Mouse (Mus musculus) forebrain, embryonic 15.5 days (tissue): ENCODE data around the gene Tdrd7. TPM values are rescaled to one million over a fixed set of nuclear protein-coding genes. Genes with fewer than 3 reads are reported as not detected.

Experiments
- ATAC-seq: fragments of 200-750 bp; cut with Nextera tagmentation; replicated peaks from 2 replicates; pipeline ENCODE4 v1.8.0; 2017; ENCODE audit warnings: mild to moderate bottlenecking, moderate TSS enrichment, moderate library complexity
- H3K27ac ChIP-seq: fragments of 300-500 bp; sonication (generic); replicated peaks from 2 replicates; pipeline ENCODE4 v1.5.1; 2015; ENCODE audit warnings: mild to moderate bottlenecking, inconsistent platforms
- H3K27me3 ChIP-seq: fragments of 300-500 bp; sonication (generic); 2 replicates; pipeline ENCODE4 v1.6.1; 2015; ENCODE audit warnings: inconsistent platforms
- H3K36me3 ChIP-seq: fragments of 300-500 bp; sonication (generic); 2 replicates; pipeline ENCODE4 v1.6.1; 2015; ENCODE audit warnings: mild to moderate bottlenecking, inconsistent platforms
- H3K4me1 ChIP-seq: fragments of 300-500 bp; sonication (generic); 2 replicates; pipeline ENCODE4 v1.6.1; 2015; ENCODE audit warnings: inconsistent platforms
- H3K4me2 ChIP-seq: fragments of 300-500 bp; sonication (generic); replicated peaks from 2 replicates; pipeline ENCODE4 v1.6.1; 2015; ENCODE audit warnings: mild to moderate bottlenecking, inconsistent platforms
- H3K4me3 ChIP-seq: fragments of 300-500 bp; sonication (generic); 2 replicates; pipeline ENCODE4 v1.5.1; 2015; ENCODE audit warnings: mild to moderate bottlenecking, inconsistent platforms
- H3K9ac ChIP-seq: fragments of 300-500 bp; sonication (generic); replicated peaks from 2 replicates; pipeline ENCODE4 v1.6.1; 2015; ENCODE audit warnings: mild to moderate bottlenecking, inconsistent platforms
- H3K9me3 ChIP-seq: fragments of 300-500 bp; sonication (generic); 2 replicates; pipeline ENCODE4 v1.6.1; 2016; ENCODE audit warnings: inconsistent platforms
- WGBS: fragments of 180-500 bp; shearing (Covaris S2); methylation state at CpG from one replicate; pipeline ENCODE4 v1.1.7; 2015; ENCODE audit warnings: mixed read lengths; 5-methylcytosine and 5-hydroxymethylcytosine counted together
- polyA plus RNA-seq: library from polyadenylated mRNA; unstranded; fragments of >200 nt; fragmentation: Nextera tagmentation; extraction: Ambion mirVana; gene quantifications from 2 replicates; pipeline ENCODE4 v1.2.1, GENCODE M21; 2015

Gene Tdrd7
- polyA plus RNA-seq, 1 experiment from 2014 or later = 17.3 TPM

DNA sequence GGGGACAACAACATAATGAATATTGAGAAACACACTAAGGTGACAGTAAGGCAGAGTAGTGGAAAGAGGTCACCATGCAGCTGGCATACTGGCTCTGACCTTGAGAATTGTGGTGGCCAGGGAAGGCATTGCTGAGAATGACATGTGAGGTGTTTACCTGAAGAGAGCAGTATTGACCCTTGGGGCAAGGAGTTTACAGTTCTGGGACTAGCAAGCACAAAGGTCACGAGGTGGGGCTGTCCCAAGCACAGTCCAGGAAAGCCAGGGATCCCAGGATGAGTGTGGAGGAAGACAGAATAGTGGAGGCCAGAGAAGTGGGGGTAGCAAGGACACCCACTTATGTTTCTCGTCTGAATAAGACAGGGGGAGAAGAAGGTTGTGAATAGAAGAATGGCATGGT is 14.8 kb downstream of the Tdrd7 start:
- Histone ChIP-seq H3K4me1 (no peaks in the 10 kb centered on the region), H3K27me3 (no peaks in the 10 kb centered on the region), H3K27ac (no peak overlapping the region), H3K9ac (no peak overlapping the region), H3K36me3 (no peaks in the 10 kb centered on the region), H3K9me3 (no peaks in the 10 kb centered on the region), H3K4me3 (no peak overlapping the region), H3K4me2 (no peak overlapping the region)
- WGBS = 49% methylated on average over 2 of the region's 2 CpGs
- ATAC-seq = no peak

DNA sequence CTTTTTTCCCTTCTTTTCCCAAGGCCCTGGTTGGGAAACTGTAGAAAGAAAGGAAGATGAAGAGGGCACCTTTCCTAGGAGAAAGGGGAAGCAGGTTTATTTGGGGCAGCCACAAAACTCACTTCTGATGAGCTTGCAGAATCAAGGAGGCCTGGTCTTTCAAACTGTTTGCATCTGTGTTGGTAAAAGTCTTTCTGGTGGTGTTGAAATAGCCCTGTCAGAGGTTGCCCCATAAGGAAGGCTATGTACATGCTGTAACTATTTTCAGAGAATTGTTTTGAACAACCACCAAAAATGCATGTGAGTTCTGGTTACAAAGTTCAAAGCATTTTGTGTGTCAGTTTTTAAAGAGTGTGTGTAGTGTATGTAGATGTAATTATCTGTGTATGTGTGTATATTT is 15.9 kb downstream of the Tdrd7 start:
- ATAC-seq = no peak
- Histone ChIP-seq H3K36me3 (no peaks in the 10 kb centered on the region), H3K27ac (no peak overlapping the region), H3K4me2 (no peak overlapping the region), H3K4me1 (no peaks in the 10 kb centered on the region), H3K27me3 (no peaks in the 10 kb centered on the region), H3K9me3 (no peaks in the 10 kb centered on the region), H3K9ac (no peak overlapping the region), H3K4me3 (no peak overlapping the region)

- H3K27ac ChIP-seq = no peak overlapping the region
- H3K4me2 ChIP-seq = no peak overlapping the region
- H3K9ac ChIP-seq = no peak overlapping the region
- H3K9me3 ChIP-seq = no peaks in the 10 kb centered on the region
- no peak overlapping the region for H3K4me3 ChIP-seq
- H3K4me1 ChIP-seq = no peaks in the 10 kb centered on the region
- no peak for ATAC-seq
- 80% methylated on average over 6 of the region's 6 CpGs for WGBS
- no peaks in the 10 kb centered on the region for H3K36me3 ChIP-seq
- no peaks in the 10 kb centered on the region for H3K27me3 ChIP-seq
Measured at GRCm38 (mm10) chr4:45990427-45991135, 25.4 kb downstream of the Tdrd7 start.

GRCm38 (mm10) chr4:45998536-45998935 is 33.4 kb downstream of the Tdrd7 start:
- Histone ChIP-seq H3K9me3 (no peaks in the 10 kb centered on the region), H3K9ac (no peak overlapping the region), H3K27ac (no peak overlapping the region), H3K4me2 (no peak overlapping the region), H3K36me3 (no peaks in the 10 kb centered on the region), H3K4me3 (no peak overlapping the region), H3K4me1 (no peaks in the 10 kb centered on the region), H3K27me3 (no peaks in the 10 kb centered on the region)
- 82% methylated on average over 4 of the region's 4 CpGs for WGBS
- no peak for ATAC-seq

DNA sequence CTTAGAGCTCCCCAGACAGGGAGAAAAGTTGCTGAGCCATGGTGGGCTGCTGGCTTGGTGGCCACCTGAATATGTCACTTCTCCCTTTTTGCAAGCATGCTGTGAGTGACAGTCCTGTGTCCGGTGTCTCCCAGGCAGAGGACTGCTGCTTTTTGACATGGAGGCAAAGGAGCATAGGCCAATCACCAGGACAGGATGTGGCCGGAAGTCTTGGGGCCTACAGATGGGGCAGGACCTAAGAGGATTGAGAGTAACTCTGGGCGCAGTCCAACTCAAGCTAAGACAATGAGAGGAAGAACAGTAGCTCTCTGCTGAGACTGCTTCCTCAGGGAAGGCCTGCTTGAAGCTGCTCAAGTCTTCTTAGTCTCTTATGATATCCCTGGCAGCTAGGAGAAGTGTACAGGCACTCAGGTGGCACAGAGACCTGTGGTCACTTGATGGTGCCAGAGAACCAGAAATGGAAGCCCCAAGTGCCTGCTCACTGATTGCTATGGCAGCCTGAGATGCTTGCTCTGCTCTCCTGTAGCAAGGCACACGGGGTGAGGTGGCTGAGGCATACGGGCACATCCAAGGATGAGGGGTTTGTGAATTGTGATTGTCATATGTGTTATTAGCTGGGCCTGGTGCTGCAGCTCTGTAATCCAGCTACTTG is 43.1 kb downstream of the Tdrd7 start:
- 87% methylated on average over 5 of the region's 5 CpGs for WGBS
- H3K4me1 ChIP-seq = no peaks in the 10 kb centered on the region

GRCm38 (mm10) chr4:46011698-46012097 is 46.6 kb downstream of the Tdrd7 start:
- H3K9me3 ChIP-seq = no peaks in the 10 kb centered on the region
- no peak overlapping the region for H3K4me2 ChIP-seq
- H3K4me3 ChIP-seq = no peak overlapping the region
- H3K4me1 ChIP-seq = no peaks in the 10 kb centered on the region
- no peak overlapping the region for H3K9ac ChIP-seq
- ATAC-seq = no peak
- no peaks in the 10 kb centered on the region for H3K36me3 ChIP-seq
- H3K27me3 ChIP-seq = no peaks in the 10 kb centered on the region
- H3K27ac ChIP-seq = no peak overlapping the region
- WGBS = 83% methylated on average over 2 of the region's 2 CpGs

More for the DNA sequence above, 43.1 kb downstream of the Tdrd7 start:
- no peak overlapping the region for H3K4me2 ChIP-seq
- no peak overlapping the region for H3K27ac ChIP-seq
- no peak for ATAC-seq
- H3K36me3 ChIP-seq = no peaks in the 10 kb centered on the region
- H3K27me3 ChIP-seq = no peaks in the 10 kb centered on the region
- H3K4me3 ChIP-seq = no peak overlapping the region
- H3K9ac ChIP-seq = no peak overlapping the region
- H3K9me3 ChIP-seq = no peaks in the 10 kb centered on the region

DNA sequence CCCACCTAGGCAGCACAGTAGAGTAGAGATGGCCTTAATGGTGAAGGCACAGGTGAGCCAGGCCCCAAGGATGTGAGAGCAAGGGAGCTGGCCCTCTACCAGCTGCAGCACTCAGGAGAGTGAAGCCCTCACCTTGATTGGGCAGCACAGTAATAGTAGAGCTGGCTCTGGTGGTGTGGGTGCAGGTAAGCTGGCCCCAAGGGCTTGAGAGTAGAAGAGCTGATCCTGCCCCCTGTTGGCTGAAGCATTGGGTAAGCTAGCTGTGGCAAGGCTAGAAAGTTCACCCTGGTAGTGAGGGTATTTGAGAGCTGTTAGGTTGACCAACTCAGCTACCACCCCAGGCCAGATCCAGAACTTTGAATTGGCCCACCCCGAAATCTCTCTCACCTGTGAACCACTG is 50.5 kb downstream of the Tdrd7 start:
- Histone ChIP-seq H3K9me3 (no peaks in the 10 kb centered on the region), H3K9ac (no peak overlapping the region), H3K4me2 (no peak overlapping the region), H3K4me3 (no peak overlapping the region), H3K4me1 (no peaks in the 10 kb centered on the region), H3K36me3 (no peaks in the 10 kb centered on the region), H3K27ac (no peak overlapping the region), H3K27me3 (no peaks in the 10 kb centered on the region)
- 76% methylated on average over 1 of the region's 1 CpGs for WGBS
- ATAC-seq = no peak

DNA sequence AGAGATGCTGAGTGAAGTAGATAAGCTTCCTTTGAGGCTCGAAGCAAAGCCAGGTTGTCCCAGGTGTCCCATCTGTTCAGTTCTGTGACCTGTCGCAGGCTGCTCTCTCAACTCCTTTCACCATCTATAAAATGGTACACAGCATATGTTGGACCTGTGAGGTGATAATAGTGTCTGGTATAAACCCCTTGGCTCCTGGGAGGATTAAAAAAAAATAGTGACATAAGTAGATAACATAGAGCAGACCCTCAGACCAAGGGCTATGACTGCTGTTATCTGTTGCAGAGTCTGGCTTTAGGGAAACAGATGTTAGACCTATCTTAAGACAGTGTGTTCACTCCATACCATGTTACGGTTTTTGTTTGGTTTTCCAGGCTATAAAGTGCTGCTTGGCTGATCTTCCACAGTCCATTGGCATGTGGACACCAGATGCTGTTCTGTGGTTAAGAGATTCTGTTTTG is 57.9 kb downstream of the Tdrd7 start:
- no peaks in the 10 kb centered on the region for H3K4me1 ChIP-seq
- H3K4me2 ChIP-seq = no peak overlapping the region
- no peaks in the 10 kb centered on the region for H3K27me3 ChIP-seq
- no peaks in the 10 kb centered on the region for H3K36me3 ChIP-seq
- WGBS = 77% methylated on average over 3 of the region's 3 CpGs
- H3K9me3 ChIP-seq = no peaks in the 10 kb centered on the region
- H3K4me3 ChIP-seq = no peak overlapping the region
- no peak for ATAC-seq
- no peak overlapping the region for H3K9ac ChIP-seq
- H3K27ac ChIP-seq = no peak overlapping the region

- H3K9ac ChIP-seq = no peak overlapping the region
- no peak overlapping the region for H3K27ac ChIP-seq
- H3K4me2 ChIP-seq = no peak overlapping the region
- WGBS = 54% methylated on average over 7 of the region's 7 CpGs
- H3K36me3 ChIP-seq = no peaks in the 10 kb centered on the region
- no peaks in the 10 kb centered on the region for H3K4me1 ChIP-seq
- H3K27me3 ChIP-seq = no peaks in the 10 kb centered on the region
- H3K4me3 ChIP-seq = no peak overlapping the region
- no peaks in the 10 kb centered on the region for H3K9me3 ChIP-seq
- ATAC-seq = no peak
Measured at GRCm38 (mm10) chr4:46025893-46026292, 60.8 kb downstream of the Tdrd7 start.

DNA sequence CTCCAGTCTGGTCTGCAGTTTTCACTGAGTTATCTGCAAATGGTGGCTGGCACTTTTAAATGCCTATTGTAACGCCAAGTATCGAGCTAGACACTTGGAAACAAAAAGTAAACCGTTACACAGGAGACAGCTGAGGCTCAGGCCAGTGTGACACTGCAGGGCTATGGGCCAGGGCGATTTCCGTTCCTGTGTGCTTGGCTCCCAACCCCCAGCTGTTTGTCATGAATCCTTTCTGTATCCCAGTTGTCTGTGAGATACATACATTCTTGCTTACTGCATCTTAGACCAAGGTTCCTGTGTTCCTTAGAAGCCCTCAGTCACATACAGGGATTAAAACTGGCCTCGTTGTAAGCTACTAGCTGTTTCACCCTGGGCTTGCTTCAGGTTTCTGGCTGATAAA is 63.1 kb downstream of the Tdrd7 start:
- no peaks in the 10 kb centered on the region for H3K4me1 ChIP-seq
- H3K4me2 ChIP-seq = no peak overlapping the region
- no peaks in the 10 kb centered on the region for H3K27me3 ChIP-seq
- no peaks in the 10 kb centered on the region for H3K36me3 ChIP-seq
- no peak for ATAC-seq
- H3K27ac ChIP-seq = no peak overlapping the region
- H3K4me3 ChIP-seq = no peak overlapping the region
- 55% methylated on average over 6 of the region's 6 CpGs for WGBS
- H3K9me3 ChIP-seq = no peaks in the 10 kb centered on the region
- no peak overlapping the region for H3K9ac ChIP-seq

- no peaks in the 10 kb centered on the region for H3K36me3 ChIP-seq
- H3K27ac ChIP-seq = no peak overlapping the region
- H3K27me3 ChIP-seq = no peaks in the 10 kb centered on the region
- no peaks in the 10 kb centered on the region for H3K4me1 ChIP-seq
- no peak overlapping the region for H3K4me3 ChIP-seq
- 90% methylated on average over 4 of the region's 4 CpGs for WGBS
- ATAC-seq = no peak
- no peak overlapping the region for H3K9ac ChIP-seq
- no peak overlapping the region for H3K4me2 ChIP-seq
- H3K9me3 ChIP-seq = no peaks in the 10 kb centered on the region
Measured at GRCm38 (mm10) chr4:46028781-46029180, 63.6 kb downstream of the Tdrd7 start.

DNA sequence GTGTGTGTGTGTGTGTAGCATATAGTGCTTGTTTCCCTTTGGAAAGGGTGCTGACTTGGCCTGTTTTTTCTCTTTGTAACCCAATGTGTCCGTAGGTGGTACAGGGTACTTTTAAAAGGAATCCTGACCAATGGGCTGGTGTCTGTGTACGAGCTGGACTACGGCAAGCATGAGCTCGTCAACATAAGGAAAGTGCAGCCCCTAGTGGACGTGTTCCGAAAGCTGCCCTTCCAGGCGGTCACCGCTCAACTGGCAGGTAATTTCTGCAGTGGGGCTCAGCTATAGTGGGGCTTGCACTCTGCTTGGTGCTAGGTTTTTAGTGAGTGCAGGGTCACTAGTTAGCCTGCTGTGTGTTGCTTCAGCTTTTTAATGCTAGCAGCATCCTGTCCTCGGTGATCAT is 64.4 kb downstream of the Tdrd7 start:
- Histone ChIP-seq H3K9me3 (no peaks in the 10 kb centered on the region), H3K9ac (no peak overlapping the region), H3K27ac (no peak overlapping the region), H3K4me3 (no peak overlapping the region), H3K27me3 (no peaks in the 10 kb centered on the region), H3K36me3 (no peaks in the 10 kb centered on the region), H3K4me2 (no peak overlapping the region), H3K4me1 (no peaks in the 10 kb centered on the region)
- WGBS = 46% methylated on average over 9 of the region's 9 CpGs
- no peak for ATAC-seq

GRCm38 (mm10) chr4:46032448-46032847 is 67.3 kb downstream of the Tdrd7 start:
- Histone ChIP-seq H3K4me2 (no peak overlapping the region), H3K27ac (no peak overlapping the region), H3K27me3 (peaks cover 5% of the 10 kb centered on the region), H3K9ac (no peak overlapping the region), H3K36me3 (no peaks in the 10 kb centered on the region), H3K4me3 (no peak overlapping the region), H3K4me1 (no peaks in the 10 kb centered on the region), H3K9me3 (no peaks in the 10 kb centered on the region)
- no peak for ATAC-seq
- 70% methylated on average over 9 of the region's 9 CpGs for WGBS
